Mouse (Mus musculus) cerebellum, adult 2 months (tissue): Measurements from ENCODE around the gene Sowahd.

Experiments
- CTCF ChIP-seq: fragments of 200-500 bp; IDR thresholded peaks from 2 replicates; pipeline ENCODE4 v1.5.1; 2011; ENCODE audit warnings: low read depth, mild to moderate bottlenecking, control low read depth, low read length, moderate library complexity, borderline replicate concordance; ENCODE audit not compliant: insufficient read depth
- POLR2A ChIP-seq: fragments of 200-500 bp; IDR thresholded peaks from 2 replicates; pipeline ENCODE4 v1.6.1; 2011; ENCODE audit warnings: low read length, control low read depth, borderline replicate concordance; ENCODE audit not compliant: insufficient read depth

DNA sequence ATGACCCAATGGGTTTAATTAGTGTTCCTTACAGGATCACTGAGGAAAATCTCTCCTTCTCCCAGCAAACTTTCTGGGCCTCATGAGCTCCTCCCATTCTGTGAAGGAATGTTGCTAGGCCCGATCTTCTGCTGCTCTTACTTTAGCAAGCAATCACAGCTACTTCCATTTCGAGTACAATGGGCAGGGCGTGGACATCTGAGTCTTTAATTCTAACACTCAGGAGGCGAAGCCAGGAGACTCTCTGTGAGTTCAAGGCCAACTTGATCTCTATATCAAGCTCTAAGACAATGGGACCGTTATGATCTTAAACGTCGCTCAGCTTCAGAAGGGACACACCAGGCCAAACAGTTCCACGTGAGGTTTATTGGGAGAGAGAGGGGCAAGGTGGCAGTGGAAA, 28.0 kb downstream of the Sowahd start:
- TF ChIP-seq POLR2A: no peak
- no peak for TF ChIP-seq CTCF
